ENCODE assay signal across 20 mouse cellular contexts in genomic region chr19:28576619-28577018, GRCm38 (mm10).
"Had no signal": no experiment of that assay in that cellular context is flagged by ENCODE, and none has a peak within 500 bp of the region (broad histone marks: within the 10 kb centered on the region; RNA-seq: fewer than 3 reads in every experiment).

No protein-coding gene starts in this region.

- DNase-seq: gastrocnemius, postnatal 14 days; gastrocnemius, postnatal 36 days; heart, adult 2 months; heart, postnatal 14 days; heart, postnatal 36 days; kidney, adult 18-20 months; kidney, adult 8-10 months; kidney, postnatal 14 days; kidney, postnatal 36 days; left cerebral cortex, postnatal 4 days had no signal

- H3K36me3 ChIP-seq: forebrain, embryonic 15.5 days; heart, embryonic 13.5 days; heart, embryonic 15.5 days; hindbrain, embryonic 13.5 days; hindbrain, embryonic 15.5 days; intestine, embryonic 15.5 days; limb, embryonic 13.5 days; limb, embryonic 15.5 days had no signal

- H3K9me3 ChIP-seq: forebrain, embryonic 15.5 days; heart, embryonic 13.5 days; heart, embryonic 15.5 days; hindbrain, embryonic 13.5 days; hindbrain, embryonic 15.5 days; intestine, embryonic 15.5 days; limb, embryonic 13.5 days; limb, embryonic 15.5 days had no signal

- H3K4me1 ChIP-seq: heart, embryonic 15.5 days; intestine, embryonic 15.5 days had no signal

- H3K27me3 ChIP-seq: forebrain, embryonic 15.5 days; heart, embryonic 13.5 days; heart, embryonic 15.5 days; hindbrain, embryonic 15.5 days; intestine, embryonic 15.5 days; limb, embryonic 13.5 days; limb, embryonic 15.5 days had no signal

- H3K4me3 ChIP-seq: forebrain, embryonic 15.5 days; heart, adult 2 months; heart, embryonic 13.5 days; heart, embryonic 15.5 days; hindbrain, embryonic 13.5 days; hindbrain, embryonic 15.5 days; intestine, embryonic 15.5 days; limb, embryonic 13.5 days; limb, embryonic 15.5 days had no signal

- H3K4me2 ChIP-seq: forebrain, embryonic 15.5 days; heart, embryonic 11.5 days; heart, embryonic 13.5 days; heart, embryonic 15.5 days; hindbrain, embryonic 13.5 days; hindbrain, embryonic 15.5 days; intestine, embryonic 15.5 days; limb, embryonic 13.5 days; limb, embryonic 15.5 days had no signal

- H3K27ac ChIP-seq: forebrain, embryonic 15.5 days; heart, adult 2 months; heart, embryonic 13.5 days; heart, embryonic 15.5 days; hindbrain, embryonic 13.5 days; hindbrain, embryonic 15.5 days; hindbrain, postnatal 0 days; intestine, embryonic 15.5 days; limb, embryonic 13.5 days; limb, embryonic 15.5 days had no signal

- ATAC-seq: forebrain, embryonic 15.5 days; hindbrain, postnatal 0 days; intestine, embryonic 15.5 days had no signal

- H3K9ac ChIP-seq: forebrain, embryonic 15.5 days; heart, embryonic 13.5 days; heart, embryonic 15.5 days; hindbrain, embryonic 13.5 days; hindbrain, embryonic 15.5 days; intestine, embryonic 15.5 days; limb, embryonic 13.5 days; limb, embryonic 15.5 days had no signal
